Mouse (Mus musculus) thymus, adult 2 months (tissue): ENCODE measurements around the gene Vangl2. TPM values are rescaled to one million over a fixed set of nuclear protein-coding genes. Genes with fewer than 3 reads are reported as not detected.

ENCODE experiments used
- DNase-seq: peaks from one replicate; pipeline ENCODE4 v3.0.0; 2021
- H3K27ac ChIP-seq: fragments of 200-500 bp; 2 replicates; pipeline ENCODE4 v1.5.1; 2012; ENCODE audit warnings: low read length, control low read depth; ENCODE audit not compliant: control insufficient read depth, insufficient read depth
- H3K27me3 ChIP-seq: fragments of 200-500 bp; 2 replicates; pipeline ENCODE4 v1.6.1; 2012; ENCODE audit warnings: mild to moderate bottlenecking, low read length, moderate library complexity, mixed read lengths; ENCODE audit not compliant: control insufficient read depth, insufficient read depth
- H3K36me3 ChIP-seq: fragments of 200-500 bp; 2 replicates; pipeline ENCODE4 v1.6.1; 2012; ENCODE audit warnings: mild to moderate bottlenecking, low read length, moderate library complexity; ENCODE audit not compliant: control insufficient read depth, insufficient read depth
- H3K4me1 ChIP-seq: fragments of 200-500 bp; replicated peaks from 2 replicates; pipeline ENCODE4 v1.6.1; 2012; ENCODE audit warnings: low read length; ENCODE audit not compliant: control insufficient read depth, insufficient read depth
- H3K4me3 ChIP-seq: fragments of 200-500 bp; 2 replicates; pipeline ENCODE4 v1.5.1; 2012; ENCODE audit warnings: mild to moderate bottlenecking, low read length, control low read depth, moderate library complexity; ENCODE audit not compliant: control insufficient read depth, insufficient read depth
- CTCF ChIP-seq: fragments of 200-500 bp; IDR thresholded peaks from 2 replicates; pipeline ENCODE4 v1.5.1; 2012; ENCODE audit warnings: mild to moderate bottlenecking, control low read depth, low read length, moderate library complexity, borderline replicate concordance; ENCODE audit not compliant: control insufficient read depth, poor library complexity, insufficient read depth; ENCODE audit errors: extremely low read depth
- POLR2A ChIP-seq: fragments of 200-500 bp; IDR thresholded peaks from 2 replicates; pipeline ENCODE4 v1.6.1; 2012; ENCODE audit warnings: mild to moderate bottlenecking, low read length, control low read depth, moderate library complexity; ENCODE audit not compliant: control insufficient read depth, poor library complexity, insufficient read depth; ENCODE audit errors: extremely low read depth
- WGBS: fragments of 180-500 bp; shearing (Covaris S2); methylation state at CpG from one replicate; pipeline ENCODE4 v1.1.7; 2018; 5-methylcytosine and 5-hydroxymethylcytosine counted together
- polyA plus RNA-seq: library from polyadenylated mRNA; depleted of rRNA; stranded (reverse); fragments of >200 nt; gene quantifications from 2 replicates; pipeline ENCODE4 v1.2.3, GENCODE M21; 2012

Vangl2 gene
- polyA plus RNA-seq, 1 experiment: 20.5 TPM

DNA sequence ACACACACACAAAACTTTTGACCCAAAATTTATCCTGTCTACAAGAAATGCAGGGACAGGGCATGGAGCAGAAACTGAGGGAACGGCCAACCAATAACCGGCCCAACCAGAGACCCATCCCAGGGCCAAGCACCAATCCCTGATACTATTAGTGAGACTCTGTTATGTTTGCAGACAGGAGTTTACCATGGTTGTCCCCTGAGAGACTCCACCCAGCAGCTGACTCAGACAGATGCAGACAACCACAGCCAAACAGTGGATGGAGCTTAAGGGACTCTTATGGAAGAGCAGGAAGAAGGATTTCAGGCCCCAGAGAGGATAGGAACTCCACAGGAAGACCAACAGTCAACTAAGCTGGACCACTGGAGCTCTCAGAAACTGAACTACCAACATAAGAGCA lies 1.7 kb upstream of the Vangl2 start:
- no peaks in the 10 kb centered on the region for H3K36me3 ChIP-seq
- TF ChIP-seq POLR2A: no peak
- TF ChIP-seq CTCF: no peak
- H3K4me1 ChIP-seq: peaks cover 17% of the 10 kb centered on the region
- H3K27ac ChIP-seq: no peak overlapping the region
- no peak for DNase-seq
- H3K27me3 ChIP-seq: no peaks in the 10 kb centered on the region
- no peak overlapping the region for H3K4me3 ChIP-seq
- WGBS: 96% methylated on average over 2 of the region's 2 CpGs

DNA sequence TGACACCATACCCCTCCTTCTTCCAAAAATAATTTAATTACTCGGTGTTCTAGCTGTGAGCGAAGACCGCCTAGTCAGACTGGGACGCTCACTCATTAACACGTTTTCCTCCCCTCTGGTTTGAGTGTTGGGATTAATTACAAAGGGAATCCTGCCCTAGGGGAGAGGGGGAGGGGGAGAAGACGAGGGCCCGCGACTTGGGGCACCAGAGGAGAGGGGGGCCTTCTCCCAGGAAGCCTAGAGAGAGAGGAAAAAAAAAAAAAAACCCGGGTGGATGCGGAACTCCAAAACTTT lies 488 bp downstream of the Vangl2 start:
- Histone ChIP-seq H3K4me3 (no peak overlapping the region), H3K27me3 (no peaks in the 10 kb centered on the region), H3K36me3 (no peaks in the 10 kb centered on the region), H3K27ac (no peak overlapping the region), H3K4me1 (peaks cover 17% of the 10 kb centered on the region)
- DNase-seq: no peak
- TF ChIP-seq CTCF: no peak
- no peak for TF ChIP-seq POLR2A
- WGBS: 79% methylated on average over 10 of the region's 10 CpGs

GRCm38 (mm10) chr1:172027010-172027808 lies 1.0 kb downstream of the Vangl2 start:
- Histone ChIP-seq H3K4me1 (peaks cover 17% of the 10 kb centered on the region), H3K36me3 (no peaks in the 10 kb centered on the region), H3K27ac (peak overlapping the region; percentile 65), H3K27me3 (no peaks in the 10 kb centered on the region), H3K4me3 (peak overlapping the region; percentile 77)
- peak; percentile 50; the same call in 1 of the 2 replicates for TF ChIP-seq POLR2A
- no peak for TF ChIP-seq CTCF
- WGBS: 6% methylated on average over 50 of the region's 54 CpGs
- DNase-seq: peak; percentile 86

GRCm38 (mm10) chr1:172026201-172026901 lies 1.9 kb downstream of the Vangl2 start:
- H3K4me1 ChIP-seq: peaks cover 17% of the 10 kb centered on the region
- H3K27me3 ChIP-seq: no peaks in the 10 kb centered on the region
- peak overlapping the region; percentile 77 for H3K4me3 ChIP-seq
- H3K27ac ChIP-seq: peak overlapping the region; percentile 65
- 0 out of 2 replicates have a peak, but pooled peaks have one; percentile 19 for TF ChIP-seq POLR2A
- no peak for TF ChIP-seq CTCF
- H3K36me3 ChIP-seq: no peaks in the 10 kb centered on the region
- 7% methylated on average over 23 of the region's 23 CpGs for WGBS
- DNase-seq: peak; percentile 57

DNA sequence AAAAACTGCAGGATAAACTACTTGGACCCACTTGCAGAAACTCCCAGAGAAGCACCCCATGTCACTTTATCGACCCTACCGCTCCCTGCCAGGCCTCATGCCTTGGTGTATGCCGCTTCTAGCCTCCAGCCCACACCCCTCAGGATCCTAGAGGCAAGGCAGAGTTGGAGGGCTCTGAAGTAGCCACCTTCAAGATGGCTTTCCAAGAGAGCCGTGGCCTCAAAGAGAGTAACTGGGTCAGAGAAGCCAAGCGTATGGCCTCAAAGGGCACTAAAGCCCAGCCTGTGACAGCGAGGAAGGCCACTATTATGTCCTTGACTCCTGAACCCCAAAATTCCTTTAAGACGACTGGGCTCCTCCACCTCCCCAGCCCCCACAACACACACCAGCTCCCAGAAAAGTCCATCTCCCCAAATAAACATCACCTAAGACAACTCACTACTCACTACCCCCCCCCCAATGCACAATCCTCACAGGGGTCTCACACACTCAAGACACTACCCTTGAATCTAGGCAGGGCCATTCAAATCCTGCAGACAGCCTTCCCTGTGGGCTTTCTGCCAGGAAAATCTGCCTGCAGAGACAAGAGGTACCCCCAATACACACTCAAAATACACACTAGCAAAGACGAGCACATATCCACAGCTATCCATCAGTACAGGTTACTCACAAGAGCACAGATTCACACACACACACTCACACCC lies 2.9 kb downstream of the Vangl2 start:
- WGBS: 86% methylated on average over 8 of the region's 8 CpGs
- Histone ChIP-seq H3K27me3 (no peaks in the 10 kb centered on the region), H3K4me3 (no peak overlapping the region), H3K4me1 (peaks cover 22% of the 10 kb centered on the region), H3K36me3 (no peaks in the 10 kb centered on the region), H3K27ac (no peak overlapping the region)
- DNase-seq: no peak
- TF ChIP-seq CTCF (no peak), POLR2A (no peak)

- WGBS: 94% methylated on average over 9 of the region's 9 CpGs
- Histone ChIP-seq H3K36me3 (no peaks in the 10 kb centered on the region), H3K27ac (no peak overlapping the region), H3K4me3 (no peak overlapping the region), H3K27me3 (no peaks in the 10 kb centered on the region), H3K4me1 (peaks cover 32% of the 10 kb centered on the region)
- DNase-seq: no peak
- no peak for TF ChIP-seq POLR2A
- no peak for TF ChIP-seq CTCF
These were observed 3.9 kb downstream of the Vangl2 start for GRCm38 (mm10) chr1:172024140-172024895.
